Comparison of ENCODE assay signal across 14 mouse cellular contexts in the genomic region with DNA sequence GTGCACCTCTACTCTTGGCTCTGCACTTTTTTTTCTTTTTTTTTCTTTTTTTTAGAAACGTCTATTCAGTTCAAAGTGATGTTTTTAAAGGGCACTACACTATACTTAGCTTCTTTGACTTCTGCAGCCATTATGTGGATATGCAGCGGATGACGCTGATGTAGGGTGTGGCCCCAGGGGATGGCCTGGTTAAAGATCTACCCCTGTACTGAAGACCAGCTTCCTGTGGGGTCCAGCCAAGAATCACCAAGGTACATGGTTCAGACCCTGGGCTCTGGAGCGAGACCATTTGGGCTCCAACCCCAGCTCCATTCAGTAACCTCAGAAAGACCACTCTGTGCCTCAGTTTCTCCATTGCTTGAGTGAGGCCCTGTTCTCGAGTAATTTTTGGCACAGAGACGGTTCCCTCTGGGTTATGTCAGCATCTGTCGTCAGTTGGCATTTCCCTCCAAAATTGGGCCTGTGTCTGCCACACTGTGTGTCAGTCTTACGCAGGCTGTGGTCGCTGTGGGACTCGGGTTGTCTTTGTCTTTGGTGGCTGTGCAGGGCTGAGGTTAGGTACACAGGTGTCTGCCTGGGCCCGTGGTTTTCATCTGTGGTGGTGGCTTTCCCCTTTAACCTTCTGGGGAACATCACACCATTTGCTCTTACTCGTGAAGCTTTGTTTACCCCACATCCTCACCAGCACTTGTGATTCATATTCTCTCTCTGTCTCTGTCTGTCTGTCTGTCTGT. TPM values are rescaled to one million over a fixed set of nuclear protein-coding genes. Genes with fewer than 3 reads are reported as not detected.
A peak's percentile ranks its signal among the peaks of the same experiment; 100 is the strongest.
DNase-seq lines count a peak whose midpoint lies in the region; ATAC-seq and TF ChIP-seq lines count a peak whose summit lies in the region.
"Had no signal": no experiment of that assay in that cellular context is flagged by ENCODE, and none has a peak within 500 bp of the region (broad histone marks: within the 10 kb centered on the region; RNA-seq: fewer than 3 reads in every experiment).

No protein-coding gene starts in this region.

- TF ChIP-seq POLR2A in CH12.LX (IDR thresholded peaks at IDR 0.05; ENCODE audit: low read depth, low read length): peak; percentile 25; the same call in 1 of the 2 replicates
- TF ChIP-seq POLR2A in spleen, adult 2 months (IDR thresholded peaks at IDR 0.05; ENCODE audit: low read depth, low read length): no peak

- no peak for TF ChIP-seq CTCF in CH12.LX (conservative IDR thresholded peaks at IDR 0.05 in 1 of 2, IDR thresholded peaks at IDR 0.05 in 1 of 2; ENCODE audit: low read depth in 2 of 2, low read length in 2 of 2)
- no peak for TF ChIP-seq CTCF in spleen, adult 2 months (IDR thresholded peaks at IDR 0.05; ENCODE audit: extremely low read depth, insufficient read depth, insufficient read length, insufficient replicate concordance)
- TF ChIP-seq CTCF in left cerebral cortex, adult 2 months (IDR thresholded peaks at IDR 0.05): no peak

- no peaks in the 10 kb centered on the region for H3K27me3 ChIP-seq in CH12.LX (replicated peaks)
- H3K27me3 ChIP-seq in spleen, adult 2 months (ENCODE audit: control insufficient read depth, insufficient read depth, low read length): no peaks in the 10 kb centered on the region
- H3K27me3 ChIP-seq in midbrain, embryonic 11.5 days (ENCODE audit: control insufficient read depth, insufficient read depth, low read length): no peaks in the 10 kb centered on the region
- H3K27me3 ChIP-seq: heart, embryonic 12.5 days; hindbrain, embryonic 15.5 days had no signal

- H3K9ac ChIP-seq in CH12.LX (ENCODE audit: insufficient read depth, low read depth): peak overlapping the region; percentile 65; the same call in 1 of the 2 replicates
- H3K9ac ChIP-seq in midbrain, embryonic 11.5 days (ENCODE audit: low read length): no peak overlapping the region
- H3K9ac ChIP-seq: heart, embryonic 12.5 days; hindbrain, embryonic 15.5 days; limb, embryonic 13.5 days had no signal

- peak; percentile 87 for TF ChIP-seq EP300 in CH12.LX (IDR thresholded peaks at IDR 0.05; ENCODE audit: low read length)

- peaks cover 65 to 95% of the 10 kb centered on the region in 2 experiments for H3K4me1 ChIP-seq in CH12.LX (ENCODE audit: control insufficient read depth in 1 of 2, insufficient read depth in 2 of 2)
- H3K4me1 ChIP-seq in spleen, adult 2 months (ENCODE audit: control insufficient read depth, insufficient read depth, insufficient read length): peaks cover 55% of the 10 kb centered on the region; the same call in 1 of the 2 replicates
- H3K4me1 ChIP-seq in midbrain, embryonic 11.5 days (ENCODE audit: control insufficient read depth, insufficient read depth, low read length): peaks cover 10% of the 10 kb centered on the region
- H3K4me1 ChIP-seq: limb, embryonic 13.5 days had no signal

- in situ Hi-C loops in CH12.LX (cut with MboI; ENCODE audit: low pct_ligation_motif_present, low pct_unique_long_range_greater_than_20kb, low sequenced_read_pairs): loop anchor here (10.0 kb wide), 1 partner anchor 54 kb away; the partner anchor contains the start of gene Ppp1r16b

- dilution Hi-C loops in CH12.LX (cut with MboI; ENCODE audit: extremely low pct_ligation_motif_present, extremely low pct_unique_long_range_greater_than_20kb, low sequenced_read_pairs): no loop called here

- 16% methylated on average over 12 of the region's 12 CpGs for WGBS in spleen, adult 2 months
- WGBS in midbrain, embryonic 11.5 days: 87% methylated on average over 12 of the region's 12 CpGs

- intact Hi-C loops in left cerebral cortex, adult 2 months (cut with DNase I): no loop called here

- no peak for ATAC-seq in midbrain, embryonic 11.5 days (ENCODE audit: low FRiP score)
- no peak; the same call in 1 of the 2 replicates for ATAC-seq in granulocyte monocyte progenitor cell, adult 5-6 weeks (replicated peaks; ENCODE audit: poor library complexity, severe bottlenecking)

- no peaks in the 10 kb centered on the region for H3K9me3 ChIP-seq in CH12.LX (replicated peaks; ENCODE audit: low read length)
- no peaks in the 10 kb centered on the region for H3K9me3 ChIP-seq in midbrain, embryonic 11.5 days (ENCODE audit: control insufficient read depth, low read length)
- H3K9me3 ChIP-seq: G1E; heart, embryonic 12.5 days; hindbrain, embryonic 15.5 days; limb, embryonic 13.5 days had no signal

- peak overlapping the region; percentile 99 for H3K27ac ChIP-seq in CH12.LX (ENCODE audit: insufficient read depth, low read depth)
- H3K27ac ChIP-seq in spleen, adult 2 months (ENCODE audit: insufficient read depth, low read length): peak overlapping the region; percentile 85
- no peak overlapping the region; the same call in 1 of the 2 replicates for H3K27ac ChIP-seq in left cerebral cortex, adult 2 months
- H3K27ac ChIP-seq in midbrain, embryonic 11.5 days (ENCODE audit: low read depth, low read length): no peak overlapping the region
- H3K27ac ChIP-seq: hindbrain, embryonic 15.5 days; limb, embryonic 13.5 days had no signal

- peaks cover 33% of the 10 kb centered on the region for H3K79me2 ChIP-seq in CH12.LX (replicated peaks; ENCODE audit: control insufficient read depth, extremely low read depth, insufficient read depth, poor library complexity, severe bottlenecking)

- no peak for TF ChIP-seq RAD21 in CH12.LX (IDR thresholded peaks at IDR 0.05; ENCODE audit: low read depth, low read length)

- DNase-seq in B cell, adult 2 months: peak; percentile 80 to 87
- peak; percentile 96 for DNase-seq in CH12.LX (ENCODE audit: extremely low read depth)
- peak; percentile 74 to 93 for DNase-seq in kidney, postnatal 25 days
- DNase-seq in spleen, adult 2 months (ENCODE audit: low read depth in 1 of 2, low spot score in 2 of 2): peak; percentile 73 to 87
- no peak for DNase-seq in ovary, postnatal 14 days (ENCODE audit: low spot score)
- DNase-seq in left cerebral cortex, adult 2 months (ENCODE audit: extremely low spot score in 1 of 2, low spot score in 2 of 2): no peak
- DNase-seq in midbrain, embryonic 11.5 days (ENCODE audit: low spot score, missing footprints): no peak
- DNase-seq: lung, postnatal 10 days; right cerebral cortex, postnatal 14 days had no signal

- H3K4me2 ChIP-seq in CH12.LX (ENCODE audit: insufficient read depth, low read depth, poor library complexity, severe bottlenecking): peak overlapping the region; percentile 79
- no peak overlapping the region for H3K4me2 ChIP-seq in midbrain, embryonic 11.5 days
- H3K4me2 ChIP-seq: heart, embryonic 12.5 days; hindbrain, embryonic 15.5 days; limb, embryonic 13.5 days had no signal

- H3K4me3 ChIP-seq in CH12.LX (replicated peaks in 1 of 3; ENCODE audit: low read depth in 2 of 3, low read length in 2 of 3, poor library complexity in 1 of 3): no peak overlapping the region
- no peak overlapping the region for H3K4me3 ChIP-seq in spleen, adult 2 months (ENCODE audit: extremely low read depth, insufficient read depth, insufficient read length)
- no peak overlapping the region for H3K4me3 ChIP-seq in left cerebral cortex, adult 2 months
- no peak overlapping the region for H3K4me3 ChIP-seq in midbrain, embryonic 11.5 days (ENCODE audit: low read depth, low read length)
- H3K4me3 ChIP-seq: heart, embryonic 12.5 days; hindbrain, embryonic 15.5 days; limb, embryonic 13.5 days had no signal

- H3K36me3 ChIP-seq in CH12.LX (replicated peaks in 1 of 2; ENCODE audit: control insufficient read depth in 1 of 2, insufficient read depth in 1 of 2, low read length in 1 of 2): peaks cover 31 to 62% of the 10 kb centered on the region in 2 experiments
- peaks cover 7% of the 10 kb centered on the region for H3K36me3 ChIP-seq in spleen, adult 2 months (ENCODE audit: control insufficient read depth, insufficient read depth, low read length)
- H3K36me3 ChIP-seq in midbrain, embryonic 11.5 days (ENCODE audit: control insufficient read depth, insufficient read depth, low read length): no peaks in the 10 kb centered on the region
- H3K36me3 ChIP-seq: G1E; heart, embryonic 12.5 days; hindbrain, embryonic 15.5 days; limb, embryonic 13.5 days had no signal

TF ChIP-seq in CH12.LX, 34 proteins besides CTCF, POLR2A, EP300 and RAD21 (continues in another document):
- TF ChIP-seq UBTF (IDR thresholded peaks at IDR 0.05; ENCODE audit: low read depth, low read length): no peak
- peak; percentile 6 for TF ChIP-seq SMC3 (IDR thresholded peaks at IDR 0.05; ENCODE audit: low read depth, low read length)
- no peak for TF ChIP-seq NELFE (IDR thresholded peaks at IDR 0.05; ENCODE audit: low read depth, low read length)
- TF ChIP-seq CHD2 (IDR thresholded peaks at IDR 0.05; ENCODE audit: low read length): peak; percentile 70
- peak; percentile 87 for TF ChIP-seq BHLHE40 (IDR thresholded peaks at IDR 0.05; ENCODE audit: low read depth, low read length)
- peak; percentile 46; the same call in 1 of the 2 replicates for TF ChIP-seq MXI1 (IDR thresholded peaks at IDR 0.05; ENCODE audit: low read depth, low read length)
- TF ChIP-seq JUN (IDR thresholded peaks at IDR 0.05; ENCODE audit: insufficient read depth, low read depth, low read length): 0 out of 2 replicates have a peak, but pooled peaks have one; percentile 18
- TF ChIP-seq ETS1 (conservative IDR thresholded peaks at IDR 0.05; ENCODE audit: low read depth, low read length): peak; percentile 97
- peak; percentile 63; the same call in 1 of the 2 replicates for TF ChIP-seq RCOR1 (conservative IDR thresholded peaks at IDR 0.05; ENCODE audit: low read depth, low read length)
- TF ChIP-seq MAX (IDR thresholded peaks at IDR 0.05; ENCODE audit: low read length): peak; percentile 88
- no peak for TF ChIP-seq USF1 (IDR thresholded peaks at IDR 0.05; ENCODE audit: low read depth, low read length)

RNA-seq across cellular contexts. Expression of gene Fam83d, which starts 48.9 kb away (rescaled TPM):
- 12.2 and 14.1 TPM in 2 replicates for total RNA-seq in CH12.LX (2012; rRNA removed)
- total RNA-seq in CH12.LX (2014; rRNA removed): 16.1 and 19.8 TPM in 2 replicates
- 12.4 and 15.5 TPM in 2 replicates for polyA plus RNA-seq in CH12.LX (2012; ENCODE audit: insufficient read length, low read depth)
- 2.9 and 5.5 TPM in 2 replicates for polyA plus RNA-seq in spleen, adult 2 months (2012; rRNA removed)
- total RNA-seq in left cerebral cortex, adult 2 months (2021): 1 to 10 TPM; 1.2 to 1.6 TPM
- polyA plus RNA-seq in midbrain, embryonic 11.5 days (2014; fragmentation: Nextera tagmentation; extraction: Ambion mirVana): 48.5 and 48.8 TPM in 2 replicates
- total RNA-seq in granulocyte monocyte progenitor cell, adult 5-6 weeks (2014; fragmentation: Nextera tagmentation): 2.2 and 2.4 TPM in 2 replicates
- total RNA-seq in granulocyte monocyte progenitor cell, adult 5-6 weeks (2017): 7.4 and 10.0 TPM in 2 replicates

RNA-seq across cellular contexts. Expression of gene Ppp1r16b, which starts 53.8 kb away (rescaled TPM):
- total RNA-seq in CH12.LX (2012; rRNA removed) (49.3 and 52.0 TPM in 2 replicates), CH12.LX (2014; rRNA removed) (28.9 and 37.7 TPM in 2 replicates)
- polyA plus RNA-seq in CH12.LX (2012; ENCODE audit: insufficient read length, low read depth): 49.4 and 55.7 TPM in 2 replicates
- polyA plus RNA-seq in spleen, adult 2 months (2012; rRNA removed): 17.6 and 18.6 TPM in 2 replicates
- total RNA-seq in left cerebral cortex, adult 2 months (2021): 100 to 1,000 TPM; 135 to 138 TPM
- polyA plus RNA-seq in midbrain, embryonic 11.5 days (2014; fragmentation: Nextera tagmentation; extraction: Ambion mirVana): 3.2 and 3.3 TPM in 2 replicates
- 0.21 TPM in 1 of 2 replicates, not detected in the other for total RNA-seq in granulocyte monocyte progenitor cell, adult 5-6 weeks (2014; fragmentation: Nextera tagmentation)
- 0.31 TPM in 1 of 2 replicates, not detected in the other for total RNA-seq in granulocyte monocyte progenitor cell, adult 5-6 weeks (2017)
- polyA plus RNA-seq: G1E had no signal

Comparison
In these comparisons a context has a peak if more than half of its experiments do, and no peak if none do; other contexts are left out.
1. DNase-seq: peak in B cell, adult 2 months (2 of 2), CH12.LX (single experiment), kidney, postnatal 25 days (2 of 2) and spleen, adult 2 months (2 of 2); none in ovary, postnatal 14 days (single experiment), left cerebral cortex, adult 2 months (0 of 2) and midbrain, embryonic 11.5 days (single experiment).
2. H3K27ac ChIP-seq: peak in CH12.LX (single experiment) and spleen, adult 2 months (single experiment); none in left cerebral cortex, adult 2 months (single experiment) and midbrain, embryonic 11.5 days (single experiment).
3. RNA of gene Ppp1r16b, which starts 53.8 kb away (total RNA-seq): 135 to 138 TPM in left cerebral cortex, adult 2 months and 28.9 to 52.0 TPM in CH12.LX; 0.21 to 0.31 TPM in granulocyte monocyte progenitor cell, adult 5-6 weeks; every median in the first group is over 10 times any median in the second.